Mouse (Mus musculus) CH12.LX (cell line): ENCODE results near the gene Nme3.

Source experiments
- CHD1 ChIP-seq: IDR thresholded peaks from 2 replicates; pipeline ENCODE4 v1.6.1; 2012; ENCODE audit warnings: low read depth, low read length, improper control_type of control experiment, inconsistent platforms
- CTCF ChIP-seq, 2 experiments: IDR thresholded peaks in 1 of 2; conservative IDR thresholded peaks in 1 of 2; 2 replicates each; pipeline ENCODE4 v1.5.1; 2011 to 2012; ENCODE audit warnings: low read depth in 2 of 2, low read length in 2 of 2, improper control_type of control experiment in 1 of 2, inconsistent platforms in 1 of 2, mild to moderate bottlenecking in 1 of 2, moderate library complexity in 1 of 2
- ELF1 ChIP-seq: IDR thresholded peaks from 2 replicates; pipeline ENCODE4 v1.6.1; 2014; ENCODE audit warnings: low read depth, mild to moderate bottlenecking, inconsistent platforms, low read length, improper control_type of control experiment
- EP300 ChIP-seq: IDR thresholded peaks from 2 replicates; pipeline ENCODE4 v1.6.1; 2011; ENCODE audit warnings: low read length, improper control_type of control experiment
- ETS1 ChIP-seq: conservative IDR thresholded peaks from 2 replicates; pipeline ENCODE4 v1.6.1; 2012; ENCODE audit warnings: low read depth, mild to moderate bottlenecking, inconsistent platforms, low read length, improper control_type of control experiment, moderate library complexity
- MEF2A ChIP-seq: IDR thresholded peaks from 2 replicates; pipeline ENCODE4 v1.6.1; 2014; ENCODE audit warnings: low read depth, mild to moderate bottlenecking, inconsistent platforms, low read length, improper control_type of control experiment, borderline replicate concordance
- POLR2A ChIP-seq: IDR thresholded peaks from 2 replicates; pipeline ENCODE4 v1.6.1; 2011; ENCODE audit warnings: low read depth, mild to moderate bottlenecking, improper control_type of control experiment, low read length
- POLR2AphosphoS2 ChIP-seq: IDR thresholded peaks from 2 replicates; pipeline ENCODE4 v1.6.1; 2011; ENCODE audit warnings: low read depth, low read length, improper control_type of control experiment
- RAD21 ChIP-seq: IDR thresholded peaks from 2 replicates; pipeline ENCODE4 v1.6.1; 2011; ENCODE audit warnings: low read depth, mild to moderate bottlenecking, low read length, improper control_type of control experiment, moderate library complexity
- USF1 ChIP-seq: IDR thresholded peaks from 2 replicates; pipeline ENCODE4 v1.6.1; 2014; ENCODE audit warnings: low read depth, mild to moderate bottlenecking, inconsistent platforms, low read length, improper control_type of control experiment
- USF2 ChIP-seq: conservative IDR thresholded peaks from 2 replicates; pipeline ENCODE4 v1.6.1; 2011; ENCODE audit warnings: low read depth, low read length, improper control_type of control experiment
- ZC3H11A ChIP-seq: IDR thresholded peaks from 2 replicates; pipeline ENCODE4 v1.6.1; 2012; ENCODE audit warnings: low read depth, mild to moderate bottlenecking, inconsistent platforms, low read length, improper control_type of control experiment
- ZKSCAN1 ChIP-seq: IDR thresholded peaks from 2 replicates; pipeline ENCODE4 v1.6.1; 2012; ENCODE audit warnings: low read depth, inconsistent platforms, low read length, improper control_type of control experiment, borderline replicate concordance
- ZMIZ1 ChIP-seq: IDR thresholded peaks from 2 replicates; pipeline ENCODE4 v1.6.1; 2012; ENCODE audit warnings: low read depth, mild to moderate bottlenecking, inconsistent platforms, low read length, improper control_type of control experiment

- TF ChIP-seq USF2 (no peak), POLR2AphosphoS2 (no peak), ELF1 (no peak), CTCF (conservative IDR thresholded peaks at IDR 0.05 in 1 of 2, IDR thresholded peaks at IDR 0.05 in 1 of 2; ENCODE audit: low read depth in 2 of 2, low read length in 2 of 2) (no peak), CHD1 (no peak), USF1 (no peak), RAD21 (no peak), POLR2A (peak; percentile 42; the same call in 1 of the 2 replicates), ETS1 (no peak), ZC3H11A (no peak), ZMIZ1 (no peak), EP300 (no peak), ZKSCAN1 (no peak), MEF2A (no peak)
Measured at GRCm38 (mm10) chr17:24896241-24896992, at the start of gene Nme3.
